Mouse (Mus musculus): ENCODE results near the gene Rtl9. TPM values are rescaled to one million over a fixed set of nuclear protein-coding genes. Genes with fewer than 3 reads are reported as not detected.

The Rtl9 gene
- 0.39 and 0.55 TPM in 2 replicates for polyA plus RNA-seq (2014; fragmentation: Nextera tagmentation; extraction: Ambion mirVana)

- 0 out of 2 replicates have a peak, but pooled peaks cover 3% of the 10 kb centered on the region for H3K27me3 ChIP-seq (replicated peaks; ENCODE audit: control insufficient read depth, insufficient read depth, low read length)
- no peak within 1 kb of the TSS for H3K4me2 ChIP-seq (ENCODE audit: low read length)
- no peak within 1 kb of the TSS for H3K9ac ChIP-seq (ENCODE audit: low read length)
- no peak within 1 kb of the TSS for H3K27ac ChIP-seq (ENCODE audit: low read depth)
- no peaks in the 10 kb centered on the region for H3K4me1 ChIP-seq (replicated peaks; ENCODE audit: control insufficient read depth, insufficient read depth, low read length)
- no peaks in the 10 kb centered on the region for H3K36me3 ChIP-seq (ENCODE audit: control insufficient read depth, insufficient read depth, low read length)
- H3K4me3 ChIP-seq (ENCODE audit: low read depth, low read length), result no peak within 1 kb of the TSS
- no peaks in the 10 kb centered on the region for H3K9me3 ChIP-seq (ENCODE audit: control insufficient read depth, low read length)
- WGBS, result 90% methylated on average over 1 of the region's 1 CpGs
- ATAC-seq (replicated peaks; ENCODE audit: low FRiP score, low TSS enrichment, low read depth) (no peak), DNase-seq (ENCODE audit: low spot score) (no peak)
These were observed at the start of gene Rtl9 for GRCm38 (mm10) chrX:143099044-143099754. Rtl9 (plus strand) TSS chrX:143099594.

DNA sequence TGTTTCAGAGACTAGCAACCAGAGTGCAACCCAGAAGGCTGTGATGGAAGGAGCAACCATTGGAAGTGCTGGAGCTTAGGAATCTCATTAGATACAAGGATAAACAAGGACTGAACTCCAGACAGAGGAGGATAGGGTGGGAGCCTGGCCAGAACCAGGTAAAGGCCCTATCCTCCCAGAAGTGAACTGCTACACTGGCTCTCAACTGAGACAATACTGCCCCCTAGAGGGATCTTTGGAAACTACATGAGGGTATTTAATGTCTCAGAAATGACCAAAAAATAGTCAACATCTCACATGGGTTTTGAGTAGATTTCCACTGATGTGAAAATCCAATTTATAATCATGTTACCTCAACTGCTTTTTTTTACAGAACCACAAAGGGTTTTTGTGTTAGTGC is 47.9 kb upstream of the Rtl9 start:
- Histone ChIP-seq H3K27me3 (replicated peaks; ENCODE audit: control insufficient read depth, insufficient read depth, low read length) (no peaks in the 10 kb centered on the region), H3K9ac (ENCODE audit: low read length) (no peak overlapping the region), H3K9me3 (ENCODE audit: control insufficient read depth, low read length) (no peaks in the 10 kb centered on the region), H3K4me1 (replicated peaks; ENCODE audit: control insufficient read depth, insufficient read depth, low read length) (no peaks in the 10 kb centered on the region), H3K36me3 (ENCODE audit: control insufficient read depth, insufficient read depth, low read length) (no peaks in the 10 kb centered on the region), H3K4me2 (ENCODE audit: low read length) (no peak overlapping the region), H3K27ac (ENCODE audit: low read depth) (no peak overlapping the region), H3K4me3 (ENCODE audit: low read depth, low read length) (no peak overlapping the region)
- no peak for DNase-seq (ENCODE audit: low spot score)
- ATAC-seq (replicated peaks; ENCODE audit: low FRiP score, low TSS enrichment, low read depth), result peak; percentile 58; the same call in 1 of the 2 replicates

- no peak for DNase-seq (ENCODE audit: low spot score)
- H3K4me1 ChIP-seq (replicated peaks; ENCODE audit: control insufficient read depth, insufficient read depth, low read length), result no peaks in the 10 kb centered on the region
- 74% methylated on average over 4 of the region's 4 CpGs for WGBS
- no peaks in the 10 kb centered on the region for H3K27me3 ChIP-seq (replicated peaks; ENCODE audit: control insufficient read depth, insufficient read depth, low read length)
- H3K9me3 ChIP-seq (ENCODE audit: control insufficient read depth, low read length), result no peaks in the 10 kb centered on the region
- H3K4me2 ChIP-seq (ENCODE audit: low read length), result no peak overlapping the region
- ATAC-seq (replicated peaks; ENCODE audit: low FRiP score, low TSS enrichment, low read depth), result no peak
- no peak overlapping the region for H3K27ac ChIP-seq (ENCODE audit: low read depth)
- H3K4me3 ChIP-seq (ENCODE audit: low read depth, low read length), result no peak overlapping the region
- H3K9ac ChIP-seq (ENCODE audit: low read length), result no peak overlapping the region
- no peaks in the 10 kb centered on the region for H3K36me3 ChIP-seq (ENCODE audit: control insufficient read depth, insufficient read depth, low read length)
These were observed 47.5 kb upstream of the Rtl9 start for GRCm38 (mm10) chrX:143051921-143052320.

DNA sequence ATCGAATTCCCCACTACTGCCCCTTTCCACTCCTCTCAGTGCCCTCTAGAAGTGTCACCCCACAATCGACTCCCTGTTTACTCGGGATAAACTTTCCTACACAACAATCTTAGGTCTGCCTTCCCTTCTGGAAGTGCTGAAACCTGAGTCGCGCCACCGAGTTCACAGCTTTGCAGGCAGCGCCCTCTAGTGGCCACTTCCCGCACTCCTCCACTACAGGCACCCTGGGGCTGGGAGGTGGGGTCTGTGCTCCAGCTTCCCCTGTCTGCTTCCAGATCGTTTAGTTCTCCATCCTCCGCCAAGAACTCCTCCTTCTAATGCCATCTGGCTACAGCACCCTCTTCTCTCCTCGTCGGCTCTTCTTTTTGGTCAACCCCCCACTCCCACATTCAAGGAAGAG is 40.6 kb upstream of the Rtl9 start:
- no peaks in the 10 kb centered on the region for H3K9me3 ChIP-seq (ENCODE audit: control insufficient read depth, low read length)
- peak overlapping the region; percentile 46 for H3K4me2 ChIP-seq (ENCODE audit: low read length)
- H3K4me1 ChIP-seq (replicated peaks; ENCODE audit: control insufficient read depth, insufficient read depth, low read length), result 0 out of 2 replicates have a peak, but pooled peaks cover 3% of the 10 kb centered on the region
- H3K27ac ChIP-seq (ENCODE audit: low read depth), result no peak overlapping the region
- no peaks in the 10 kb centered on the region for H3K36me3 ChIP-seq (ENCODE audit: control insufficient read depth, insufficient read depth, low read length)
- 8% methylated on average over 12 of the region's 12 CpGs for WGBS
- DNase-seq (ENCODE audit: low spot score) (peak; percentile 88), ATAC-seq (replicated peaks; ENCODE audit: low FRiP score, low TSS enrichment, low read depth) (peak; percentile 53; the same call in 1 of the 2 replicates)
- no peak overlapping the region for H3K9ac ChIP-seq (ENCODE audit: low read length)
- H3K27me3 ChIP-seq (replicated peaks; ENCODE audit: control insufficient read depth, insufficient read depth, low read length), result peaks cover 2% of the 10 kb centered on the region; the same call in 1 of the 2 replicates
- no peak overlapping the region for H3K4me3 ChIP-seq (ENCODE audit: low read depth, low read length)

GRCm38 (mm10) chrX:143062641-143063355 is 36.6 kb upstream of the Rtl9 start:
- no peak overlapping the region for H3K9ac ChIP-seq (ENCODE audit: low read length)
- DNase-seq (ENCODE audit: low spot score), result no peak
- no peak for ATAC-seq (replicated peaks; ENCODE audit: low FRiP score, low TSS enrichment, low read depth)
- 0 out of 2 replicates have a peak, but pooled peaks cover 4% of the 10 kb centered on the region for H3K4me1 ChIP-seq (replicated peaks; ENCODE audit: control insufficient read depth, insufficient read depth, low read length)
- no peak overlapping the region for H3K4me2 ChIP-seq (ENCODE audit: low read length)
- no peaks in the 10 kb centered on the region for H3K9me3 ChIP-seq (ENCODE audit: control insufficient read depth, low read length)
- 60% methylated on average over 11 of the region's 11 CpGs for WGBS
- peaks cover 9% of the 10 kb centered on the region; the same call in 1 of the 2 replicates for H3K27me3 ChIP-seq (replicated peaks; ENCODE audit: control insufficient read depth, insufficient read depth, low read length)
- no peak overlapping the region for H3K27ac ChIP-seq (ENCODE audit: low read depth)
- H3K4me3 ChIP-seq (ENCODE audit: low read depth, low read length), result no peak overlapping the region
- H3K36me3 ChIP-seq (ENCODE audit: control insufficient read depth, insufficient read depth, low read length), result no peaks in the 10 kb centered on the region

DNA sequence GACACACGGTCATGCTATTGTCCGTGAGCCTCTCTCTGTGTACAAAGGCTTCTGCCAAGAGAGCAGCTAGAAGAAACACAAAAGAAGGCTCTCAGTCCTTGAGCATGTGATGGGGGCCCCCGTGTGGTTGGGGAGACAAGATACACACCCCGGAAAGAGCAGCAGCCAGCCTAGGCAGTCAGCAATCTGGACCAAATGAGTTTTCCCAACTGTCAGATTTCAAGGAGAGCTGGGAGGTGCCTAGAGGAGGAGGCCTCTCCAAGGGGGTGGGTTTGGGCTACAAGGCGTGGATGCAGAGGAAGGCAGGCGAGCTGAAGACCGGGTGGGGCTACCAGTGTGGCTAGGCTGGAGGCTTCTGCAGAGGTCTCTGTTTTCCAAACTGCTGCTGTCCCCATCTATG is 35.6 kb upstream of the Rtl9 start:
- DNase-seq (ENCODE audit: low spot score), result no peak
- Histone ChIP-seq H3K27me3 (replicated peaks; ENCODE audit: control insufficient read depth, insufficient read depth, low read length) (peaks cover 9% of the 10 kb centered on the region; the same call in 1 of the 2 replicates), H3K9ac (ENCODE audit: low read length) (no peak overlapping the region), H3K36me3 (ENCODE audit: control insufficient read depth, insufficient read depth, low read length) (no peaks in the 10 kb centered on the region), H3K4me2 (ENCODE audit: low read length) (no peak overlapping the region), H3K4me1 (replicated peaks; ENCODE audit: control insufficient read depth, insufficient read depth, low read length) (0 out of 2 replicates have a peak, but pooled peaks cover 4% of the 10 kb centered on the region), H3K9me3 (ENCODE audit: control insufficient read depth, low read length) (no peaks in the 10 kb centered on the region), H3K27ac (ENCODE audit: low read depth) (peak overlapping the region; percentile 38; the same call in 1 of the 2 replicates), H3K4me3 (ENCODE audit: low read depth, low read length) (no peak overlapping the region)
- 51% methylated on average over 7 of the region's 7 CpGs for WGBS
- no peak for ATAC-seq (replicated peaks; ENCODE audit: low FRiP score, low TSS enrichment, low read depth)

GRCm38 (mm10) chrX:143064288-143064687 is 35.1 kb upstream of the Rtl9 start:
- H3K27me3 ChIP-seq (replicated peaks; ENCODE audit: control insufficient read depth, insufficient read depth, low read length), result peaks cover 9% of the 10 kb centered on the region; the same call in 1 of the 2 replicates
- ATAC-seq (replicated peaks; ENCODE audit: low FRiP score, low TSS enrichment, low read depth), result no peak
- no peaks in the 10 kb centered on the region for H3K36me3 ChIP-seq (ENCODE audit: control insufficient read depth, insufficient read depth, low read length)
- H3K4me1 ChIP-seq (replicated peaks; ENCODE audit: control insufficient read depth, insufficient read depth, low read length), result 0 out of 2 replicates have a peak, but pooled peaks cover 4% of the 10 kb centered on the region
- H3K4me3 ChIP-seq (ENCODE audit: low read depth, low read length), result no peak overlapping the region
- 62% methylated on average over 9 of the region's 9 CpGs for WGBS
- H3K27ac ChIP-seq (ENCODE audit: low read depth), result peak overlapping the region; percentile 64; the same call in 1 of the 2 replicates
- H3K9me3 ChIP-seq (ENCODE audit: control insufficient read depth, low read length), result no peaks in the 10 kb centered on the region
- no peak overlapping the region for H3K4me2 ChIP-seq (ENCODE audit: low read length)
- DNase-seq (ENCODE audit: low spot score), result no peak
- H3K9ac ChIP-seq (ENCODE audit: low read length), result no peak overlapping the region

DNA sequence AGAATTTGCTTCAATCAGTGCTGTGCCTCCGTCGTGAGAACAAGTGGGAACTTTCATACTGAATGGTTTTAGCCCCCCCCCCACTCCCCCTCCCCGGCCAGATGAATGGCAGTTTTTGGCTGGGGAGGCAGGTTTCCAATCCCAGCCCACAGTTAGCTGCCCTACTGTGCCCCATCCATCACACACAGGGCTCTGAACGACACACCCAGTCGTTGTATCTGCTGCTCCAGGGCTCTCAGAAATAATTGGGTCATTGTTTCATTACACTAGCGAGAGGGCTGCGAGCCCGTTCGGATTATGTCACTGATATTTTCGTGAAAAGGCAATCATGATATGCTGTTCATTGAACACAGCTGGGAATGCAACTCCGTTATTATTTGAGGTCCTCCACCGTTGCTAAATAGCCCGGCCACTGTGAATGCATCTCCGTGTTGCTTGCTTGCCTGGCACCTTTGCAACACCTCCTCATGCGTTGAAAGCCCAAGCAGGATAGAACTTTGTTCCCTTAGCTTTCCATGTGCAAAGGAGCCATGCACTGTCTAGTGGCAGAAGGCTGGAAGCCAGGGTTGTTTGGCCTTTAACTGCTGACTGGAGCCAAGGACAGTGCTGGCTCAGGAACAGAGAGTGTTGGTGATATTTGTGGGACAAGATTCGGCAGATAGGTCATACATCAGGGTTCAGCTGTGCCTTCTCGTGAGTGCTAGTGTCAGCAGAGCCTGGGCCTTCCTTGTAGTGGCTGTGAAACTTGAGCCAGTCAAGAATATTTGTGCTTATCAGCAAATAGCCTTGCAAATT is 32.9 kb upstream of the Rtl9 start:
- WGBS, result 56% methylated on average over 17 of the region's 17 CpGs
- Histone ChIP-seq H3K4me3 (ENCODE audit: low read depth, low read length) (no peak overlapping the region), H3K4me1 (replicated peaks; ENCODE audit: control insufficient read depth, insufficient read depth, low read length) (0 out of 2 replicates have a peak, but pooled peaks cover 4% of the 10 kb centered on the region), H3K9me3 (ENCODE audit: control insufficient read depth, low read length) (no peaks in the 10 kb centered on the region), H3K36me3 (ENCODE audit: control insufficient read depth, insufficient read depth, low read length) (no peaks in the 10 kb centered on the region), H3K4me2 (ENCODE audit: low read length) (no peak overlapping the region), H3K27ac (ENCODE audit: low read depth) (no peak overlapping the region), H3K9ac (ENCODE audit: low read length) (no peak overlapping the region), H3K27me3 (replicated peaks; ENCODE audit: control insufficient read depth, insufficient read depth, low read length) (0 out of 2 replicates have a peak, but pooled peaks cover 6% of the 10 kb centered on the region)
- ATAC-seq (replicated peaks; ENCODE audit: low FRiP score, low TSS enrichment, low read depth), result no peak
- DNase-seq (ENCODE audit: low spot score), result no peak

All from intestine, embryonic 14.5 days (tissue).